In genomic region chr17:36414361-36414760, GRCm38 (mm10) we compare ENCODE assay signal across 40 mouse cellular contexts. TPM values are rescaled to one million over a fixed set of nuclear protein-coding genes. Genes with fewer than 3 reads are reported as not detected.
"Had no signal": no experiment of that assay in that cellular context is flagged by ENCODE, and none has a peak within 500 bp of the region (broad histone marks: within the 10 kb centered on the region; RNA-seq: fewer than 3 reads in every experiment).

No protein-coding gene starts in this region.

- DNase-seq: gastrocnemius, postnatal 14 days; gastrocnemius, postnatal 36 days; heart, adult 2 months; heart, postnatal 14 days; heart, postnatal 4 days; kidney, adult 18-20 months; kidney, adult 8-10 months; kidney, postnatal 10 days; kidney, postnatal 25 days; kidney, postnatal 4 days; left cerebral cortex, postnatal 4 days had no signal

- ATAC-seq: hindbrain, embryonic 16.5 days; intestine, embryonic 15.5 days; intestine, postnatal 0 days; liver, embryonic 12.5 days had no signal

RNA-seq across cellular contexts. Expression of gene H2-M10.3, which starts 46.1 kb away (rescaled TPM):
- total RNA-seq: gastrocnemius, adult 18-20 months; gastrocnemius, adult 8-10 months; gastrocnemius, postnatal 14 days; gastrocnemius, postnatal 36 days; heart, adult 2 months; heart, postnatal 14 days; heart, postnatal 4 days; layer of hippocampus, adult 2 months; layer of hippocampus, postnatal 10 days; layer of hippocampus, postnatal 25 days; left cerebral cortex, adult 8-10 months; left cerebral cortex, postnatal 10 days; left cerebral cortex, postnatal 25 days; left cerebral cortex, postnatal 4 days; liver, adult 2 months had no signal
- polyA plus RNA-seq: frontal cortex, adult 2 months; gonadal fat pad, adult 2 months; heart, adult 2 months; heart, embryonic 11.5 days; heart, embryonic 13.5 days; heart, embryonic 15.5 days; heart, postnatal 0 days; hindbrain, embryonic 10.5 days; hindbrain, embryonic 12.5 days; hindbrain, embryonic 14.5 days; hindbrain, embryonic 16.5 days; intestine, embryonic 15.5 days; intestine, postnatal 0 days; kidney, embryonic 14.5 days; kidney, embryonic 16.5 days; limb, embryonic 11.5 days; limb, embryonic 13.5 days; limb, embryonic 15.5 days; liver, adult 2 months; liver, embryonic 12.5 days; liver, embryonic 14.5 days; liver, embryonic 16.5 days had no signal

RNA-seq across cellular contexts. Expression of gene H2-M10.4, which starts 47.8 kb away (rescaled TPM):
- total RNA-seq: gastrocnemius, adult 18-20 months; gastrocnemius, adult 8-10 months; gastrocnemius, postnatal 14 days; gastrocnemius, postnatal 36 days; heart, adult 2 months; heart, postnatal 14 days; heart, postnatal 4 days; layer of hippocampus, adult 2 months; layer of hippocampus, postnatal 10 days; layer of hippocampus, postnatal 25 days; left cerebral cortex, adult 8-10 months; left cerebral cortex, postnatal 10 days; left cerebral cortex, postnatal 25 days; left cerebral cortex, postnatal 4 days; liver, adult 2 months had no signal
- polyA plus RNA-seq: frontal cortex, adult 2 months; gonadal fat pad, adult 2 months; heart, adult 2 months; heart, embryonic 11.5 days; heart, embryonic 13.5 days; heart, embryonic 15.5 days; heart, postnatal 0 days; hindbrain, embryonic 10.5 days; hindbrain, embryonic 12.5 days; hindbrain, embryonic 14.5 days; hindbrain, embryonic 16.5 days; intestine, embryonic 15.5 days; intestine, postnatal 0 days; kidney, embryonic 14.5 days; kidney, embryonic 16.5 days; limb, embryonic 11.5 days; limb, embryonic 13.5 days; limb, embryonic 15.5 days; liver, adult 2 months; liver, embryonic 12.5 days; liver, embryonic 14.5 days; liver, embryonic 16.5 days had no signal
